Mouse (Mus musculus) layer of hippocampus, adult 9-11 months (tissue): ENCODE measurements around the gene Pnpla8.
"Not testable (repeated sequence)": the region's sequence is repeated elsewhere in the genome, so short reads cannot be mapped to it uniquely, and the experiment has no call there.

Source experiments
- DNase-seq: peaks from one replicate; pipeline ENCODE4 v3.0.0; 2022

Gene Pnpla8

DNA sequence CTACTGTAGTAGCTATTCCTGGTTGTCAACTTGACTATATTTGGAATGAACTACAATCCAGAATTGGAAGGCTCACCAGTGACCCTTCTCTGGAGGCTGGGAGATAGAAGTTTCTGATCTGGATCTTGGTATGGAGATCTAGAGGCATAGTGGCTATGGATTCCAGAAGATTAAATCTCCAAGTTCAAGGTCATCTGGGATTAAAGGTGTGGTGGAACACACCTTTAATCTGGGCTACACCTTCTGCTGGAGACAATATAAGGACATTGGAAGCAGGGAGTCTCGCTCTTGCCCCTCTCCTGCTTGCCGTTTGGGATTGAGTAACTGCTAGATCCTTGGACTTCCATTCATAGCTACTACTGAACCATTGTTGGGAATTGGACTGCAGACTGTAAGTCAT is at the start of gene Pnpla8:
Gene Pnpla8 (plus strand): TSS at position 301 of the 400 bp plus-strand sequence.
- DNase-seq, result not testable (repeated sequence)

DNA sequence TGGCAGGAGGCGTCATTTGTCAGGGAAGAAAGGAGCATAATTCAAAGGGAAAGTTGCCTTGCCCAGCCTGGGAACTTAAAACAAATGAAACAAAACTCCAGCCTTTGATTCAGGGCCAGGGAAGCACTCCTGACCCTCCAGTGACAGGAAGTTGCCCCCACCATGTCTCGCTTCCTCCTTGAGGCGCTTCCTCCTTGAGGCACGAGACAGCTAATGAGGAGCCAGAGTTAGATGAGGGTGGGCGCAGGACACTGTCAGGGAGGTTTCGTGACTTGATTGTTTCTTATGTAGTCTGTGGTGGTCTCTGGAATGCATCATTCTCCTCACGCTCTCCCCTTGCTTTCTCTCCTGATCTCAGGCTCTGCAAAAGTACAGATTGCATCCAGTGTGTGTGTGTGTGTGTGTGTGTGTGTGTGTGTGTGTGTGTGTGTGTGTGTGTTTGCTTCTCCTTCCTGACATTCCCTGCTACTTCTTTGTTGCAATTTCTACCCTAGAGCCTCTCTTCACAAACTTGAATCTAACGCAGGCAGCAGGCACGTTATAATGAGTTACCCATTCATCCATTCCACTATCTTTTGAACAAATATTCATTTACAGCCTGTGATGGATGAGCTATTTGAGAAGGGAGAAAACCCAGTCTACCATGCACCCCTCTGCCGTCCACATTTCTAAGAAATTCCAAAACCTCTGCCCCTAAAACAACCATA is 44.7 kb upstream of the Pnpla8 start:
- no peak for DNase-seq

- DNase-seq, result peak; percentile 35
Measured at GRCm38 (mm10) chr12:44177038-44177355, 44.2 kb upstream of the Pnpla8 start.

DNA sequence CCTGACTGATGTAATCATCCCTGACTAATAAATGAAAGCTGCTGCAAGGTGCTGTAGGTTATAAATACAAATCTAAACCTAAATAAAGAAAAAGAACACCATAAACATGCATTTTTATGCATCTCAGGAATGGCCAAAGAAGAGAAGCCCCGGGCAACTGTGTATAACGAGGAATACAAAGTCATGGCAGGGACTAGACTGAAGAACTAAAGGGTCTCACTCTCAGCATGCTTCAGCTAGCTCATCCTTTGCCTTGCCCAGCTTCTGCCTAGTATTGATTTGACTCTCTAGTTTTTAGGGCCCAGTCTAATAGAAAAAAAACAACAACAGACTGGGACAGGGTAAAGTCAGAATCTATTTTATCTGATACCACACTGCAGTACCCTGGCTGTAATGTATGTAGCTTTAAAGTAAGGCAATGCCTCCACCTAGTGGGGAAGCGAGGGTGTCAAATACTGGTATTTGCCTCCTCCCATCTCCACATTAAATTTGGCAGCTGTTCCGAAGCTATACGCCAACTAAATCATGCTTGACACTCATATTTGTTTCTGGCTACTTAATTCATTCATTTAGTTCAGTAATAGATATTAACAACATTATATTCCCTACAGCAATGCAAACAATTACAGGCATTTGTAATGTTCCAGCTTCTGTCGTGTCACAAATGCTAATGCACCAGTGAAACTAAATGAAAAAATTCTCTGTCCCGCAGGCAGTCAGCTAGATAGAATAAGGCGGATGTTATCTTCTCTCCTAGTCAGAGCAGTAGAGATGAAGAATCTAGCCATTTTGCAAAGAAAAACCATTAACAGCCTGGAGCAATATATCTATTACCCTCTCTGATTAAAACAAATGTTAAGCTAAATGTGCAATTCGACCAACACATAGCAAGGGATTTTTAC is 39.8 kb upstream of the Pnpla8 start:
- peak; percentile 68 for DNase-seq

DNA sequence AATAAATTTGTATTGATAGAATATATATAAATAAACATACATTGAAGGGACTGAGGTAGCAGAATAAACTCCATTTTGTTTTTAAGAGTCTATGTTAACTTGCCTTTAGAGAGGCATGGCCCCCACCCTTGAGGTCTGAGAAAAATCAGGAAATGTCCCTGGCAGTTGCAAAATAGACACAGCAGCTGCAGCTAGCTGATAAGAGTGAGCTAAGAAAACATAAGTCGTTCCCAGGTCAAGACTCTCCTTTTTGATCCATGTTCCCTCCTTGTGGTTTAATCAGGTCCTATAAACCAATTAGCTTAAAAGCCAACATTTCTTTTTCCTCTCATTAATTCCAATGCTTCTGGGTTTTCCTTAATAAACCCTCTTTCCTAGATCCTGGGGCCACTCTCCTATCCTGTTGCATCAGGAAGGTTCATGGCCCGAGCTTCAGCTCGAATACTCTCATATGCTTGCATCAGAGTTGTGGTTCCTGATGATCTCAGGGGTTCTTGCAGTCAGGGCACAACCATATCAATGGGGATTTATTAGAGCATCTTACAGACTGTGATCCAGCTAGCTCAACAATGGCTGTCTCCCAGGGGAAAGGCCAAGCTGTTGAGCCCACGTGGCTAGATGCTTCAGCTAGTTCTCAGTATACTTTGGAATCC is 23.2 kb upstream of the Pnpla8 start:
- DNase-seq, result no peak

DNA sequence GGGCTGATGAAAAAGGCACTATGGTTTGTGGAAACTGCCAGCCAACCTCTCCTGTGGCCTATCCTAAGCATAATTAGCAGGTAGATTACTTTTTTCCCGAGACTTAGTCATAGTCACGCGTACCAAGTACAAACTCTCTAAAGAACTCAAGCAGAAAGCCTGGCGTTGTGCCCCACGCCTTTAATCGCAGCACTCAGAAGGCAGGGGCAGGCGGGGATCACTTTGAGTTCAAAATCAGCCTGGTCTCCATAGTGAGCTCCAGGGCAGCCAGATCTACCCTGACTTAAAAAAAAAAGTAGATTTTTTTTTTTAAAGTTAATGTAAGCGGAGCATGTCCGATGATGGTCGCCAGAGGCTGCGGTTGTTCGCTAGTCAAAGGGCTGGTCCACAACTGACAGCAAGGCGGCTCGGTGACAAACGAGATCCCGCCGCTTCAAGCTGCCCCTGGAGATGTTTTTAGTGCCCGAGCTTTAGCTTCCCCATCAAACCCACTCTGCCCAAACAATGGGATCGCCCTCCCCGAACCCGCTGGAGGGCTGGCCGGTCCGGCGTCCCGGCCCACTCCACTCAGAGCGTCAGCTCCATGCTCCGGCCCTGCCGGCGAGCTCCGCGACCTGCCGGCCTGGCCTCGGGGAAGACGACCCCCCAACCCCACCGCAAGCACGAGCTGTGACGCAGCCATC is 11.9 kb upstream of the Pnpla8 start:
- peak; percentile 36 for DNase-seq

GRCm38 (mm10) chr12:44209824-44210752 is 11.1 kb upstream of the Pnpla8 start, which contains the start of gene Dnajb9:
TSS of gene Dnajb9 (minus strand) at chr12:44210326.
- DNase-seq, result peak; percentile 99

- DNase-seq, result no peak
Measured at GRCm38 (mm10) chr12:44211555-44211954, 9.6 kb upstream of the Pnpla8 start.

DNA sequence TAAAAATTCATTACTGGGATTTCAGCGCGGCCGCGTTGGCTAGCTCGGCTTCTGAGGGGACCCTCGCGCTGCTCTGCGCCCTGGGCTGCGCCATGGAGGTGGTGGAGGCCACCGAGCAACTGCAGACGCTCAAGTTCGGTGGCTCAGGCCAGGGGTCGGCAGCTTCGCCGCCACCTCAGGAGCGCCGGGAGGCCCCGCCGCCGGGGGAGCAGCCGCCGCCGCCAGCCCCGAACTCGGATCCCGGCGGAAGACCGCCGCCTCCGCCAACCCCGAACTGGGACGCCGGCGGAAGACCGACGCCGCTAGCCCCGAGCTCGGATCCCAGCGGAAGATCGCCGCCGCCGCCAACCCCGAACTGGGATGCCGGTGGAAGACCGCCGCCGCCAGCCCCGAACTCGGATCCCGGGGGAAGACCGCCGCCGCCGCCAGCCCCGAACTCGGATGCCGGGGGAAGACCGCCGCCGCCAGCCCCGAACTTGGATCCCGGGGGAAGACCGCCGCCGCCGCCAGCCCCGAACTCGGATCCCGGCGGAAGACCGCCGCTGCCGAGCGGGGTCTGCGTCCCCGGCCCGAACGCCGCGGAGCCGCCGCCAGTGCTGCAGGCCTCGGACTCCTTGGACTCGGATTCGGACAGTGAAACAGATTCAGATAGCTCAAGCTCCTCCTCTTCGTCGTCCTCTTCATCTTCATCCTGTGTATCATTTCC is 634 bp downstream of the Pnpla8 start:
- no peak for DNase-seq

DNA sequence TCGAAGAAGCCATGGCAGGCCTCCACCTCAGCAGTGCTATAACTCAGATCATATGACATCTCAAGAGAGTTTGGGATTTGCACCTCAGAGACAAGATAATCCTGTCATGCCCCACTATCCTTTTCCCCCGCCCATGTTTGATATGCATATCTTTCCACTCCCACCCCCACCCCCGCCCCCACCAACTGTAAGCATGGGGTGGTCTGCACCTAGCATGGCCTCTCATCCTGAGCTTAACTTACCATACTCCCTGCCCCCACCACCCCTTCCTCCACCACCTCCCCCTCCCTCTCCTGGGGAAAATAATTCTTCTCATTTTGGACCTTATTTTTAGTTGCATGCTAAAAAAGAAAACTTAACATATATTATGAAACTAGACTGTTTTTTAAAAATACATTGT is 1.9 kb downstream of the Pnpla8 start:
- DNase-seq, result no peak

GRCm38 (mm10) chr12:44224650-44225049 is 3.5 kb downstream of the Pnpla8 start:
- no peak for DNase-seq

DNA sequence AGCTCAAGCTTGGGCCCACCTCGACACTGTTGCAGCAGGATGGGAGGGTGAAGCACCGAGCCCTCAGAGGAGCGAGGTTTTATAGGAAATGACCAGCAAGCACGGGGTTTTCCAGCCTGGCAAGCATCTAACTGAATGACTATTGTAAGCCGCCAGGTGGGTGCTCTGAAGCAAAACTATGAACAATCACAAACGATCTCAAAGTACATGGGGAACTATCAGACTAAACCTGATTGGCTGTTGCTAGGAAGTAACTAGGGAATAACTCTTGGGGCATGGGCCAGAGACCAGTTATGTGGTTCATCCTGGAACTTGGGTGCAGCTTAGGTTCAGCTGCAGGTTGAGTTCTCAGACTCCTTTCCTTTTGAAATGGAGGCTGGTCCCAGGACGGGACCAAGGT is 19.9 kb downstream of the Pnpla8 start:
- DNase-seq, result no peak

DNA sequence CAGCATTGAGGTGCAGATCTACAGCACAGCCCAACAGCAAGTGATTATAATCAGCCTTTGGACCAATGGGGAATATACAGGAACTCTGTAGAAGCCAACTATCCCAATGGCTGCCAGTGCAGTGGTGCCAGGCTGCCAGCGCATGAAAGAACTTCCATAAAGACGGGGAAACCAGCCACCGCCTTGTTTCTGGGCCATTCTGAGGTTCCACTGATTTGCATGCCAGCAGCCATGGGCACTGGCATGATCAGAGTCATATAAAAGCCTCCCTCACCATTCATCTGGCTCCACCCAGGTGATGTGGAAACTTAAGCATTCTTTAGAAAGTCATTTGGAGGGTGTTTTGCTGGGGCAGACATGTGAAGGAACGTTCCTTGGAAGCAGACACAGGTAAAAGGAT is 21.2 kb downstream of the Pnpla8 start:
- DNase-seq, result no peak

- no peak for DNase-seq
Measured at GRCm38 (mm10) chr12:44245739-44246138, 24.6 kb downstream of the Pnpla8 start.

DNA sequence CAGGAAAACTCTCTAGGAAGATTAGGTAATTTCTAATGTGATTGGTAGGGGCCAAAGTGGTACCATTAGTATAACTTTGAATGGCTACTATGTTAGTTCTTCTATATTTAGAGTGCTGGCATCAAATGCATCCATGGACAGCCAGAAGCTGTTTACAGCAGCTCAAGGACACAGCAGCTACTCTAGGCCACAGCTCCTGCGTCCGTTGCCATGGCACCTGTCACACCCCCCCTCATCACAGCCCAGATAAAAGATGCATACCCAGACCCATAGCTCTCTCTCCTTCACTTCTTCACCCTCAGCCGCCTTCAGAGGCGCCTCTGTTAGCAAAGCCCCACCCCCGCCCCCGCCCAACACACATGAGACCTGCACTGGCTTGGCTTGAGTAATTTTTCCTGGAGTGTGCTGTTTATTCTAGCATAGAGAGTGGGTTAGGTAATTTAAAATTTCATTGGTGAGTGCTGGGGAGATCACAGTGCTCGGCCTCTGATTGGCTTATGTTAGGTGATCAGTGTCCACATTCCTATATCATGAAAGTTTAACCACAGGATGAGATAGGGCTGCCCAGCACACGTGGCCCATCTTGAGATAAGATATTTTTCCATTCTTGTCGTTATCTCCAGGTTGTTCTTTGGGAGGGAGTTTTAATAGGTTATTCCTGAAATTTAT is 27.3 kb downstream of the Pnpla8 start:
- DNase-seq, result no peak

DNA sequence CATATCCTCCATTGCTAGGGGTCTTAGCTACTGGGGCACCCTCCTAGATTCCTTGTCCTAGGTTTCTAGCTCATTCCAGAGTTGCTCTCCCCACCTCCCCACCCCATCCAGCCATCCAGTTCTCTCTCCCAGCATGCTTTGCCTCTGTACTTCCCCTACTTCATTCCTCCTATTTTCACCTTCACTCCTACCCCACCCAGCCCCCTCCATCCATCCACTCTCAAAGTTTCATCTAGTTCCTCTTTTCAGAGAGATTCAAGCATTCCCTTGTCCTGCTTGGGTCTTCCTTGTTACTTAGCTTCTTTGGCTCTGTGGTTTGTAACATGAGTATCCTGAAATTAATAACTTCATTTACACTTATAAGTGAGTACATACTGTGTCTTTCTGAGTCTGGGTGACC is 41.4 kb downstream of the Pnpla8 start:
- DNase-seq, result no peak

GRCm38 (mm10) chr12:44265651-44266050 is 44.5 kb downstream of the Pnpla8 start:
- DNase-seq, result no peak

DNA sequence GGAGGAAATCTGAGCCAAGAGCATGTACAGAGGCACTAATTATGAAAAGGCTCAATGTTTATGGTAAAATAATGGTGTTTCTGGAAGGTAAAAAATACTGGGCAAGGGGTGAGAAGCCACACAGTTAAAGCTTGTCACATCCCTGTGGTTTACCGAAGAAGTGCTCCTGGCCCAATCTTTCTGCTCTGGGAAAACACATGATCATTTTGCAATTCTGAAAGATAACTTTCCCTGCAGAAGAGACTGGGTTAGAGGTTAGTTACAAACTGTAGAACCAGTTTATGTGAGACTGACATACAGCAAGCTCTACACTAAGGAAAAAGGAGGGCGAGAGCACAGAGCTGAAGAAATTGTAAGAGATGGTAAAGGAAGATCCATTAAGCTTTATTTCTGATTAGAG is 46.0 kb downstream of the Pnpla8 start:
- no peak for DNase-seq

- peak; percentile 99 for DNase-seq
Measured at GRCm38 (mm10) chr12:44268728-44269302, 47.6 kb downstream of the Pnpla8 start.

DNA sequence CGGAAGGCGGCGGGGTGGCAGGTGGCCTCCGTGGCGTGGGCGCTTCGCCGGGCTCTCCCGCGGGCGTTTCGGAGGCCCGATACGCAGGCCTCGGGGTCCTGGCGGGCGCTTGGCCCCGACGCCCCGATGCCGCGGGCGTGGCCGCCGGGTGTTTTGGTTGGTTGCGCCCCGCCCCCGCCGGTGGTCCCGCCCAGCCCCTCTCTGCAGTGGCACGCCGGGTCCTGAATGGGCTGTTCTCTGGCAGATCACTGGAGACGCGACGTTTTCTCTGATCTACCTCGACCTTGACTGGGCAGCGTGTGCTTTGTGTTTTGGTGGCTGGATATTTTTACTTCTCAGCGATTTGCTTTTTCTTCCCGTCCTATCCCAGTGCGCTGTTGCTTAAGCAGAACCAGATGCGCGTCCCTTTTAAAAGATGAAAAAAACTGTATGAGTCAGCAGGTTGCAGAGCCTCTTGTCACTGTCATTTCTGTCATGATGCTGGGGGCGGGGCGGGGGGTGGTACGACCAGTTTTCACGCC is 48.2 kb downstream of the Pnpla8 start:
- peak; percentile 76 for DNase-seq
